Mouse (Mus musculus) limb, embryonic 10.5 days (tissue): Measurements from ENCODE around the gene Dppa3. TPM values are rescaled to one million over a fixed set of nuclear protein-coding genes. Genes with fewer than 3 reads are reported as not detected.

Source experiments
- DNase-seq: peaks from one replicate; pipeline ENCODE4 v3.0.0-alpha.2; 2017; ENCODE audit warnings: low spot score
- H3K27ac ChIP-seq: fragments of 300-500 bp; sonication (generic); 2 replicates; pipeline ENCODE4 v1.5.1; 2016; ENCODE audit warnings: mild to moderate bottlenecking
- H3K27me3 ChIP-seq: fragments of 300-500 bp; sonication (generic); 2 replicates; pipeline ENCODE4 v1.6.1; 2016; ENCODE audit warnings: low read depth, mild to moderate bottlenecking; ENCODE audit not compliant: poor library complexity, severe bottlenecking
- H3K36me3 ChIP-seq: fragments of 300-500 bp; sonication (generic); 2 replicates; pipeline ENCODE4 v1.6.1; 2016; ENCODE audit warnings: mild to moderate bottlenecking, moderate library complexity
- H3K4me1 ChIP-seq: fragments of 300-500 bp; sonication (generic); 2 replicates; pipeline ENCODE4 v1.6.1; 2016
- H3K4me3 ChIP-seq: fragments of 300-500 bp; sonication (generic); 2 replicates; pipeline ENCODE4 v1.5.1; 2016; ENCODE audit warnings: mild to moderate bottlenecking, moderate library complexity
- H3K9me3 ChIP-seq: fragments of 300-500 bp; sonication (generic); replicated peaks from 2 replicates; pipeline ENCODE4 v1.6.1; 2016; ENCODE audit warnings: mild to moderate bottlenecking
- WGBS: fragments of 180-500 bp; shearing (Covaris S2); methylation state at CpG from one replicate; pipeline ENCODE4 v1.1.7; 2016; 5-methylcytosine and 5-hydroxymethylcytosine counted together
- polyA plus RNA-seq: library from polyadenylated mRNA; unstranded; fragments of >200 nt; fragmentation: Nextera tagmentation; extraction: Ambion mirVana; gene quantifications from 2 replicates; pipeline ENCODE4 v1.2.1, GENCODE M21; 2016

Gene Dppa3
- polyA plus RNA-seq: not detected in 2 replicates

- Histone ChIP-seq H3K4me1 (no peaks in the 10 kb centered on the region), H3K9me3 (no peaks in the 10 kb centered on the region), H3K4me3 (no peak within 1 kb of the TSS), H3K27me3 (peaks cover 28% of the 10 kb centered on the region), H3K27ac (no peak within 1 kb of the TSS), H3K36me3 (no peaks in the 10 kb centered on the region)
- 84% methylated on average over 8 of the region's 8 CpGs for WGBS
- DNase-seq: no peak
These were observed at the start of gene Dppa3 for GRCm38 (mm10) chr6:122626110-122626509. Dppa3 (plus strand) TSS chr6:122626410.

- no peak overlapping the region for H3K27ac ChIP-seq
- H3K4me3 ChIP-seq: no peak overlapping the region
- WGBS: 93% methylated on average over 3 of the region's 3 CpGs
- H3K4me1 ChIP-seq: no peaks in the 10 kb centered on the region
- no peaks in the 10 kb centered on the region for H3K9me3 ChIP-seq
- no peak for DNase-seq
- H3K36me3 ChIP-seq: no peaks in the 10 kb centered on the region
- no peaks in the 10 kb centered on the region for H3K27me3 ChIP-seq
These were observed 49.2 kb upstream of the Dppa3 start for GRCm38 (mm10) chr6:122577030-122577429.

GRCm38 (mm10) chr6:122579086-122579485 lies 47.1 kb upstream of the Dppa3 start:
- Histone ChIP-seq H3K9me3 (no peaks in the 10 kb centered on the region), H3K36me3 (no peaks in the 10 kb centered on the region), H3K4me1 (no peaks in the 10 kb centered on the region), H3K4me3 (no peak overlapping the region), H3K27ac (no peak overlapping the region), H3K27me3 (no peaks in the 10 kb centered on the region)
- 75% methylated on average over 1 of the region's 1 CpGs for WGBS
- no peak for DNase-seq

- H3K9me3 ChIP-seq: no peaks in the 10 kb centered on the region
- H3K36me3 ChIP-seq: no peaks in the 10 kb centered on the region
- no peak for DNase-seq
- no peaks in the 10 kb centered on the region for H3K4me1 ChIP-seq
- no peak overlapping the region for H3K27ac ChIP-seq
- WGBS: 90% methylated on average over 13 of the region's 13 CpGs
- H3K27me3 ChIP-seq: no peaks in the 10 kb centered on the region
- no peak overlapping the region for H3K4me3 ChIP-seq
These were observed 35.0 kb upstream of the Dppa3 start for GRCm38 (mm10) chr6:122591027-122591758.

GRCm38 (mm10) chr6:122592905-122593304 lies 33.3 kb upstream of the Dppa3 start:
- H3K9me3 ChIP-seq: no peaks in the 10 kb centered on the region
- no peak for DNase-seq
- H3K27ac ChIP-seq: no peak overlapping the region
- no peaks in the 10 kb centered on the region for H3K4me1 ChIP-seq
- 83% methylated on average over 2 of the region's 2 CpGs for WGBS
- H3K36me3 ChIP-seq: no peaks in the 10 kb centered on the region
- H3K4me3 ChIP-seq: no peak overlapping the region
- H3K27me3 ChIP-seq: no peaks in the 10 kb centered on the region

GRCm38 (mm10) chr6:122595637-122596036 lies 30.6 kb upstream of the Dppa3 start:
- Histone ChIP-seq H3K9me3 (no peaks in the 10 kb centered on the region), H3K36me3 (no peaks in the 10 kb centered on the region), H3K4me1 (no peaks in the 10 kb centered on the region), H3K27ac (no peak overlapping the region), H3K4me3 (no peak overlapping the region), H3K27me3 (no peaks in the 10 kb centered on the region)
- WGBS: 32% methylated on average over 7 of the region's 7 CpGs
- no peak for DNase-seq

- no peaks in the 10 kb centered on the region for H3K27me3 ChIP-seq
- no peaks in the 10 kb centered on the region for H3K36me3 ChIP-seq
- 89% methylated on average over 7 of the region's 7 CpGs for WGBS
- no peak overlapping the region for H3K4me3 ChIP-seq
- H3K9me3 ChIP-seq: no peaks in the 10 kb centered on the region
- no peaks in the 10 kb centered on the region for H3K4me1 ChIP-seq
- no peak for DNase-seq
- no peak overlapping the region for H3K27ac ChIP-seq
These were observed 29.6 kb upstream of the Dppa3 start for GRCm38 (mm10) chr6:122596608-122597007.

- Histone ChIP-seq H3K9me3 (no peaks in the 10 kb centered on the region), H3K27ac (no peak overlapping the region), H3K36me3 (no peaks in the 10 kb centered on the region), H3K4me3 (no peak overlapping the region), H3K4me1 (no peaks in the 10 kb centered on the region), H3K27me3 (no peaks in the 10 kb centered on the region)
- DNase-seq: no peak
- 92% methylated on average over 4 of the region's 4 CpGs for WGBS
These were observed 28.2 kb upstream of the Dppa3 start for GRCm38 (mm10) chr6:122598014-122598413.

- no peak for DNase-seq
- Histone ChIP-seq H3K9me3 (no peaks in the 10 kb centered on the region), H3K27me3 (no peaks in the 10 kb centered on the region), H3K27ac (no peak overlapping the region), H3K4me3 (no peak overlapping the region), H3K36me3 (no peaks in the 10 kb centered on the region), H3K4me1 (no peaks in the 10 kb centered on the region)
- 92% methylated on average over 6 of the region's 6 CpGs for WGBS
These were observed 27.8 kb upstream of the Dppa3 start for GRCm38 (mm10) chr6:122598436-122598835.

- no peak overlapping the region for H3K27ac ChIP-seq
- H3K9me3 ChIP-seq: no peaks in the 10 kb centered on the region
- no peaks in the 10 kb centered on the region for H3K27me3 ChIP-seq
- H3K4me1 ChIP-seq: no peaks in the 10 kb centered on the region
- no peak overlapping the region for H3K4me3 ChIP-seq
- H3K36me3 ChIP-seq: no peaks in the 10 kb centered on the region
- 93% methylated on average over 9 of the region's 9 CpGs for WGBS
- DNase-seq: no peak
These were observed 27.0 kb upstream of the Dppa3 start for GRCm38 (mm10) chr6:122599054-122599737.

GRCm38 (mm10) chr6:122600066-122600646 lies 26.1 kb upstream of the Dppa3 start:
- H3K4me1 ChIP-seq: no peaks in the 10 kb centered on the region
- H3K36me3 ChIP-seq: no peaks in the 10 kb centered on the region
- no peak overlapping the region for H3K4me3 ChIP-seq
- H3K27ac ChIP-seq: no peak overlapping the region
- no peaks in the 10 kb centered on the region for H3K9me3 ChIP-seq
- H3K27me3 ChIP-seq: no peaks in the 10 kb centered on the region
- 94% methylated on average over 7 of the region's 7 CpGs for WGBS
- DNase-seq: no peak

GRCm38 (mm10) chr6:122601031-122601430 lies 25.2 kb upstream of the Dppa3 start:
- Histone ChIP-seq H3K27me3 (no peaks in the 10 kb centered on the region), H3K4me1 (no peaks in the 10 kb centered on the region), H3K27ac (no peak overlapping the region), H3K9me3 (no peaks in the 10 kb centered on the region), H3K4me3 (no peak overlapping the region), H3K36me3 (no peaks in the 10 kb centered on the region)
- 89% methylated on average over 4 of the region's 4 CpGs for WGBS
- DNase-seq: no peak

GRCm38 (mm10) chr6:122601615-122602014 lies 24.6 kb upstream of the Dppa3 start:
- WGBS: 88% methylated on average over 3 of the region's 3 CpGs
- Histone ChIP-seq H3K27ac (no peak overlapping the region), H3K4me3 (peak overlapping the region; percentile 49; the same call in 1 of the 2 replicates), H3K9me3 (no peaks in the 10 kb centered on the region), H3K27me3 (no peaks in the 10 kb centered on the region), H3K4me1 (no peaks in the 10 kb centered on the region), H3K36me3 (no peaks in the 10 kb centered on the region)
- DNase-seq: no peak
